Mouse (Mus musculus) forebrain, embryonic 14.5 days (tissue): Measurements from ENCODE around the gene Ccdc158. TPM values are rescaled to one million over a fixed set of nuclear protein-coding genes. Genes with fewer than 3 reads are reported as not detected.

Source experiments
- ATAC-seq: fragments of 200-750 bp; cut with Nextera tagmentation; 2 replicates; pipeline ENCODE4 v1.8.0; 2017; ENCODE audit warnings: mild to moderate bottlenecking, moderate library complexity
- DNase-seq: peaks from one replicate; pipeline ENCODE4 v3.0.0-alpha.2; 2015; ENCODE audit warnings: low spot score
- H3K27ac ChIP-seq: fragments of 300-500 bp; sonication (generic); 2 replicates; pipeline ENCODE4 v1.5.1; 2014; ENCODE audit warnings: low read depth, mild to moderate bottlenecking, control low read depth, low read length, moderate library complexity
- H3K27me3 ChIP-seq: fragments of 300-500 bp; sonication (generic); replicated peaks from 2 replicates; pipeline ENCODE4 v1.6.1; 2014; ENCODE audit warnings: low read length, control low read depth, mixed read lengths; ENCODE audit not compliant: control insufficient read depth, insufficient read depth
- H3K36me3 ChIP-seq: fragments of 300-500 bp; sonication (generic); 2 replicates; pipeline ENCODE4 v1.6.1; 2014; ENCODE audit warnings: low read length, control low read depth; ENCODE audit not compliant: control insufficient read depth, insufficient read depth
- H3K4me1 ChIP-seq: fragments of 300-500 bp; sonication (generic); 2 replicates; pipeline ENCODE4 v1.6.1; 2014; ENCODE audit warnings: antibody characterized with exemption, low read length, control low read depth; ENCODE audit not compliant: control insufficient read depth, insufficient read depth
- H3K4me2 ChIP-seq: fragments of 300-500 bp; sonication (generic); 2 replicates; pipeline ENCODE4 v1.6.1; 2014; ENCODE audit warnings: mild to moderate bottlenecking, control low read depth, low read length
- H3K4me3 ChIP-seq: fragments of 300-500 bp; sonication (generic); 2 replicates; pipeline ENCODE4 v1.5.1; 2014; ENCODE audit warnings: low read depth, low read length, control low read depth
- H3K9ac ChIP-seq: fragments of 300-500 bp; sonication (generic); 2 replicates; pipeline ENCODE4 v1.6.1; 2014; ENCODE audit warnings: mild to moderate bottlenecking, low read length, control low read depth, moderate library complexity
- H3K9me3 ChIP-seq: fragments of 300-500 bp; sonication (generic); replicated peaks from 2 replicates; pipeline ENCODE4 v1.6.1; 2016; ENCODE audit warnings: low read length, control low read depth, mixed read lengths; ENCODE audit not compliant: control insufficient read depth
- WGBS: fragments of 180-500 bp; shearing (Covaris S2); extraction: QIAGEN DNeasy Blood & Tissue Kit; methylation state at CpG from one replicate; pipeline ENCODE4 v1.1.7; 2014; 5-methylcytosine and 5-hydroxymethylcytosine counted together
- polyA plus RNA-seq: library from polyadenylated mRNA; unstranded; fragments of >200 nt; fragmentation: Nextera tagmentation; extraction: Ambion mirVana; gene quantifications from 2 replicates; pipeline ENCODE4 v1.2.1, GENCODE M21; 2014

Ccdc158 gene
- 0.37 and 0.58 TPM in 2 replicates for polyA plus RNA-seq

DNA sequence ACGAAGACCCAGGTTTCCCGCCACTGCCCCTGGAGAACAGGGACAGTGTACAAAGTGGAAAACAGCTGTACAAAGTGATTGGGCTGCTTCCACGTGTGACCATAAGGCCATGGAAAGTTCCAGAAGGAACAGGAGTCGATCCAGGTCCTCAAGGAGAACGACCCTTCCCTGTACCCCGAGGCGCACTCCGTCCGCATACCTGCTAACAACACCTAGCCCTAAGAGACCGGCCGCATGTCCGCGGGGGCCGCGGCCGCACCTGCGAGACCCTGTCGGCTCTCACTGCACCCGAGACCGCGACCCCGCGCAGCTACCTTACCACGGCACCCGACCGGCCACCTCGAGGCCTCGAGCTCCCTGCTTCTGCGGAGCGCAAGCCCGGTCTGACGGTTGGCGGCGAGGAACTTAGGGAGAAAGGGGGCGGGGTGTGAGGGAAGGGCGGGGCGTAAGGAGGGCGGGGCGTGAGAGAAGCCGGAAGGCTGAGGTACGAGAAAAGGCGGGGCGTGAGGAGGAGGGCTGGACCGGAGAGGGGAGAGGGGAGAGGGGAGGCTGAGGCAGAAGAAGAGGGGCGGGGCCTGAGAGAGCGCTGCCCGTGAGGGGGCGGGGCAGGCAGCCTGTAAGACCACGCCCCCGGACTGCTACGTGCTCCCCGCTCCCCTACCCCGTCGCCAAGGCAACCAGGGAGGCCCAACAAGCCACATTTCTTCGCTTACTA, at the start of gene Ccdc158:
Gene Ccdc158, minus strand, starts transcription at position 413 of the 715 bp plus-strand sequence.
- Histone ChIP-seq H3K9ac (peak within 1 kb of the TSS; percentile 29), H3K4me3 (peak within 1 kb of the TSS; percentile 38), H3K27me3 (no peaks in the 10 kb centered on the region), H3K27ac (no peak within 1 kb of the TSS), H3K9me3 (no peaks in the 10 kb centered on the region), H3K36me3 (no peaks in the 10 kb centered on the region), H3K4me2 (peak within 1 kb of the TSS; percentile 55), H3K4me1 (peaks cover 3% of the 10 kb centered on the region; the same call in 1 of the 2 replicates)
- peak; percentile 92 for ATAC-seq
- 17% methylated on average over 46 of the region's 55 CpGs for WGBS
- peak; percentile 95 for DNase-seq

- H3K9ac ChIP-seq: no peak overlapping the region
- no peaks in the 10 kb centered on the region for H3K4me1 ChIP-seq
- H3K36me3 ChIP-seq: no peaks in the 10 kb centered on the region
- no peaks in the 10 kb centered on the region for H3K9me3 ChIP-seq
- no peak overlapping the region for H3K4me3 ChIP-seq
- no peaks in the 10 kb centered on the region for H3K27me3 ChIP-seq
- no peak overlapping the region for H3K27ac ChIP-seq
- no peak for ATAC-seq
- H3K4me2 ChIP-seq: no peak overlapping the region
- no peak for DNase-seq
- 94% methylated on average over 8 of the region's 8 CpGs for WGBS
Observed at GRCm38 (mm10) chr5:92721610-92722009, 46.5 kb upstream of the Ccdc158 start.

DNA sequence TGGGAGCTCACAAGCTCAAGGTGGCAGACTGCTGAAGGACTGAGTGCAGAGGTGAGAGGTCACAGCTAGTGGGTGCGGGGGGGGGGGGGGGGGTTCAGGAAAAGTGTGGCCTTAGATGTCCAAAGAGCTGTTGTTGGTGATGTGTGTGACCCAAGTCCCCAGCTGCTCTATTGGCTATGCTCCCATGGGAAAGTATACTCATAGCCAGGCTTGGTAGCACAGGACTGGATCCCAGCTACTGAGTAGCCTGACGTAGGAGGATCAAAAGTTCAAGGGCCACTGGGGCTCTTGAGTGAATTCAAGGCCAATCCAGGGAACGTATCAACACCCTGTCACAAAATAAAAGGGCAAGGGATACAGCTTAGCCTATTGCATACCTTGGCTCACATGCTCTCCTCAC, 43.8 kb upstream of the Ccdc158 start:
- no peak overlapping the region for H3K4me2 ChIP-seq
- ATAC-seq (no peak), DNase-seq (no peak)
- H3K4me3 ChIP-seq: no peak overlapping the region
- WGBS: 86% methylated on average over 3 of the region's 3 CpGs
- peaks cover 4% of the 10 kb centered on the region; the same call in 1 of the 2 replicates for H3K4me1 ChIP-seq
- H3K27ac ChIP-seq: no peak overlapping the region
- no peaks in the 10 kb centered on the region for H3K36me3 ChIP-seq
- no peaks in the 10 kb centered on the region for H3K9me3 ChIP-seq
- H3K9ac ChIP-seq: no peak overlapping the region
- H3K27me3 ChIP-seq: no peaks in the 10 kb centered on the region

DNA sequence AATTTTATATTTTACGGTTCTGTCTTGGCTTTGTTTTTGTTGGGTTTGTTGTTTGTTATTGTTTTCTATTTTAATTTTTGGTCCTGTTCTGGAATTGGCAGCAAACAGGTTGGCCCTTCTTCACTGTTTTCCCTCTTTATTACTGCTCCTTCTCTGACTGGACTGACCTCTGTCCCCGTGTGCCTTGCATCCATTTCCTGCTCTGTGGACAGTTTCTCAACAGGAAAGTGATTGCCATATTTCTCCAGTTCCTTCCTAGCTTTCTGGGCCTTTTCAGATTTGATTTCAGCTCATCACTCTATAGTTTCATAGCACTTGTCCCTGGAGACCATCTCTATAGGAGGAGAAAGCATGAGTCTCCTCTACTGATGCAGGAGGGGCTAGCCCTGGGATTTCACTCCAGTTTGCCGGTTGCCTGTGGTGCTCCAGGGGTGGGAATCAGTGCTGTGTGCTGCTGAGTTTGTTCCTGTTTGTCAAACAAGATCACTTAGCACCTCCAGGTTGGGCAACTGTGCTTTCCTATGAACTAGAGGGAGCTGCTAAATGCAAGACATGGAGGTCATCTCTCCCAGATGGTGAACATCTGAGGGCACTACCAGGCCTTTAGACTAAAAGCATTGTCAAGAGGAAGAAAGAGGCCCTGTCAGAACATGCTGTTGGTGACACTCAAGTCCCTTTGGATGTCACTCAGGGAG, 42.7 kb upstream of the Ccdc158 start:
- H3K4me3 ChIP-seq: no peak overlapping the region
- ATAC-seq (no peak), DNase-seq (no peak)
- H3K4me2 ChIP-seq: no peak overlapping the region
- H3K36me3 ChIP-seq: no peaks in the 10 kb centered on the region
- H3K4me1 ChIP-seq: peaks cover 4% of the 10 kb centered on the region; the same call in 1 of the 2 replicates
- H3K9ac ChIP-seq: no peak overlapping the region
- H3K27me3 ChIP-seq: no peaks in the 10 kb centered on the region
- H3K9me3 ChIP-seq: no peaks in the 10 kb centered on the region
- H3K27ac ChIP-seq: no peak overlapping the region
- 88% methylated on average over 3 of the region's 3 CpGs for WGBS

DNA sequence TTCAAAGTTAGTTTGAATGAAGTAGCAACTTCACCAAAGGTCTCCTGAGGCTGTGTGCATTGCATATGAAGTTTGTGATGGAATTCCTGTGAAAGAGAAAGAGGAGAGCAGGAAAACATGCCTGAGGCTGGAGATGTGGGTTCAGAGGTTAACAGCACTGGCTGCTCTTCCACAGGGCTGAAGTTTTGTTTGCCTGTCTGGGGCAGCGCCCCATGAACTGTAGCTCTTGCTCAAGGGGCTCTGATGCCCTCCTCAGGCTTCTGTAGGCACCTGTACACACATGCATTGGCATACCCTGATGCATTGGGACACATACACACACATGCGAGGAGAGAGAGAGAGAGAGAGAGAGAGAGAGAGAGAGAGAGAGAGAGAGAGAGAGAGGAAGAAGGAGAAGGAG, 40.8 kb upstream of the Ccdc158 start:
- no peak overlapping the region for H3K9ac ChIP-seq
- no peak overlapping the region for H3K4me3 ChIP-seq
- H3K9me3 ChIP-seq: no peaks in the 10 kb centered on the region
- H3K4me1 ChIP-seq: peaks cover 7% of the 10 kb centered on the region; the same call in 1 of the 2 replicates
- ATAC-seq (no peak), DNase-seq (no peak)
- no peaks in the 10 kb centered on the region for H3K36me3 ChIP-seq
- no peak overlapping the region for H3K27ac ChIP-seq
- no peaks in the 10 kb centered on the region for H3K27me3 ChIP-seq
- H3K4me2 ChIP-seq: no peak overlapping the region
- WGBS: 85% methylated on average over 2 of the region's 2 CpGs

GRCm38 (mm10) chr5:92715319-92715718, 40.2 kb upstream of the Ccdc158 start:
- peak; percentile 40; the same call in 1 of the 2 replicates for ATAC-seq
- WGBS: 16% methylated on average over 11 of the region's 11 CpGs
- Histone ChIP-seq H3K27me3 (no peaks in the 10 kb centered on the region), H3K36me3 (no peaks in the 10 kb centered on the region), H3K27ac (0 out of 2 replicates have a peak overlapping the region, but pooled peaks have one; percentile 1), H3K4me2 (no peak overlapping the region), H3K9ac (no peak overlapping the region), H3K4me1 (peaks cover 7% of the 10 kb centered on the region; the same call in 1 of the 2 replicates), H3K4me3 (no peak overlapping the region), H3K9me3 (no peaks in the 10 kb centered on the region)
- DNase-seq: peak; percentile 51

- 83% methylated on average over 2 of the region's 2 CpGs for WGBS
- Histone ChIP-seq H3K4me3 (no peak overlapping the region), H3K9ac (no peak overlapping the region), H3K9me3 (no peaks in the 10 kb centered on the region), H3K36me3 (no peaks in the 10 kb centered on the region), H3K4me2 (no peak overlapping the region), H3K27ac (0 out of 2 replicates have a peak overlapping the region, but pooled peaks have one; percentile 1), H3K4me1 (peaks cover 7% of the 10 kb centered on the region; the same call in 1 of the 2 replicates), H3K27me3 (no peaks in the 10 kb centered on the region)
- no peak for DNase-seq
- no peak for ATAC-seq
Observed at GRCm38 (mm10) chr5:92714886-92715285, 39.8 kb upstream of the Ccdc158 start.

GRCm38 (mm10) chr5:92712621-92713395, 37.7 kb upstream of the Ccdc158 start:
- no peak overlapping the region for H3K9ac ChIP-seq
- no peak overlapping the region for H3K27ac ChIP-seq
- no peak overlapping the region for H3K4me2 ChIP-seq
- peaks cover 12% of the 10 kb centered on the region; the same call in 1 of the 2 replicates for H3K4me1 ChIP-seq
- H3K27me3 ChIP-seq: no peaks in the 10 kb centered on the region
- DNase-seq (peak; percentile 30), ATAC-seq (no peak)
- no peaks in the 10 kb centered on the region for H3K36me3 ChIP-seq
- no peaks in the 10 kb centered on the region for H3K9me3 ChIP-seq
- no peak overlapping the region for H3K4me3 ChIP-seq
- WGBS: 77% methylated on average over 5 of the region's 5 CpGs
